Mouse (Mus musculus): ENCODE measurements around the gene Zfp688.
"Not testable (repeated sequence)": the region's sequence is repeated elsewhere in the genome, so short reads cannot be mapped to it uniquely, and the experiment has no call there.

Zfp688 gene

GRCm38 (mm10) chr7:127421388-127422191, at the start of gene Zfp688:
Zfp688 (minus strand) TSS chr7:127422068.
- DNase-seq, result peak; percentile 98

GRCm38 (mm10) chr7:127471646-127472010, 49.8 kb upstream of the Zfp688 start:
- DNase-seq, result no peak

- peak; percentile 90 for DNase-seq
Observed at GRCm38 (mm10) chr7:127470743-127471645, 49.1 kb upstream of the Zfp688 start.

GRCm38 (mm10) chr7:127470011-127470715, 48.3 kb upstream of the Zfp688 start:
- DNase-seq, result no peak

- no peak for DNase-seq
Observed at GRCm38 (mm10) chr7:127466606-127467005, 44.7 kb upstream of the Zfp688 start.

GRCm38 (mm10) chr7:127465670-127466069, 43.8 kb upstream of the Zfp688 start:
- DNase-seq, result not testable (repeated sequence)

GRCm38 (mm10) chr7:127465191-127465590, 43.3 kb upstream of the Zfp688 start:
- DNase-seq, result no peak

GRCm38 (mm10) chr7:127459311-127459710, 37.4 kb upstream of the Zfp688 start, which contains the start of gene Prr14:
Prr14 (plus strand) TSS chr7:127459611.
- not testable (repeated sequence) for DNase-seq

- DNase-seq, result not testable (repeated sequence)
Observed at GRCm38 (mm10) chr7:127458371-127459122, 36.7 kb upstream of the Zfp688 start.

- no peak for DNase-seq
Observed at GRCm38 (mm10) chr7:127454905-127455304, 33.0 kb upstream of the Zfp688 start.

- no peak for DNase-seq
Observed at GRCm38 (mm10) chr7:127453056-127453455, 31.2 kb upstream of the Zfp688 start.

- no peak for DNase-seq
Observed at GRCm38 (mm10) chr7:127449966-127450365, 28.1 kb upstream of the Zfp688 start.

GRCm38 (mm10) chr7:127448521-127449300, 26.8 kb upstream of the Zfp688 start, which contains the start of gene Zfp689:
Zfp689 (minus strand) TSS chr7:127449158.
- DNase-seq, result peak; percentile 94

GRCm38 (mm10) chr7:127443976-127444375, 22.1 kb upstream of the Zfp688 start:
- DNase-seq, result no peak

GRCm38 (mm10) chr7:127437724-127438123, 15.9 kb upstream of the Zfp688 start:
- no peak for DNase-seq

GRCm38 (mm10) chr7:127435206-127435605, 13.3 kb upstream of the Zfp688 start:
- no peak for DNase-seq

GRCm38 (mm10) chr7:127426354-127426753, 4.5 kb upstream of the Zfp688 start:
- peak; percentile 42 for DNase-seq

- DNase-seq, result no peak
Observed at GRCm38 (mm10) chr7:127425911-127426310, 4.0 kb upstream of the Zfp688 start.

GRCm38 (mm10) chr7:127425291-127425690, 3.4 kb upstream of the Zfp688 start:
- DNase-seq, result no peak

GRCm38 (mm10) chr7:127422247-127422646, 379 bp upstream of the Zfp688 start:
- peak; percentile 21 for DNase-seq

GRCm38 (mm10) chr7:127411418-127411817, 10.4 kb downstream of the Zfp688 start:
- DNase-seq, result no peak
